Mouse (Mus musculus): ENCODE data around the gene Med14.

GRCm38 (mm10) chrX:12768571-12768970 is 6.7 kb upstream of the Med14 start:
- TF ChIP-seq HCFC1 (IDR thresholded peaks at IDR 0.05; ENCODE audit: borderline replicate concordance, insufficient read depth, low read length) (no peak), ZNF384 (IDR thresholded peaks at IDR 0.05; ENCODE audit: low read depth, low read length) (no peak), CHD2 (IDR thresholded peaks at IDR 0.05; ENCODE audit: low read depth, low read length) (no peak), MAFK (IDR thresholded peaks at IDR 0.05; ENCODE audit: insufficient read depth, low read depth, low read length) (no peak)

Measured in ES-E14 (cell line).